Mouse (Mus musculus) neural tube, embryonic 11.5 days (tissue): ENCODE data around the gene Ccdc175. TPM values are rescaled to one million over a fixed set of nuclear protein-coding genes. Genes with fewer than 3 reads are reported as not detected.
A peak's percentile ranks its signal among the peaks of the same experiment; 100 is the strongest.

Experiments
- ATAC-seq: fragments of 200-750 bp; cut with Nextera tagmentation; 2 replicates; pipeline ENCODE4 v1.8.0; 2017; ENCODE audit warnings: moderate number of reproducible peaks, mild to moderate bottlenecking, moderate TSS enrichment, moderate library complexity; ENCODE audit not compliant: insufficient read depth, low FRiP score, low TSS enrichment
- DNase-seq: peaks from one replicate; pipeline ENCODE4 v3.0.0-alpha.2; 2015; ENCODE audit warnings: low spot score
- H3K27ac ChIP-seq: fragments of 300-500 bp; sonication (generic); 2 replicates; pipeline ENCODE4 v1.5.1; 2014; ENCODE audit warnings: low read depth, mild to moderate bottlenecking, low read length
- H3K27me3 ChIP-seq: fragments of 300-500 bp; sonication (generic); 2 replicates; pipeline ENCODE4 v1.6.1; 2014; ENCODE audit warnings: mild to moderate bottlenecking, low read length, mixed read lengths; ENCODE audit not compliant: control insufficient read depth, insufficient read depth
- H3K36me3 ChIP-seq: fragments of 300-500 bp; sonication (generic); 2 replicates; pipeline ENCODE4 v1.6.1; 2014; ENCODE audit warnings: mild to moderate bottlenecking, low read length, moderate library complexity, mixed read lengths; ENCODE audit not compliant: control insufficient read depth, insufficient read depth
- H3K4me1 ChIP-seq: fragments of 300-500 bp; sonication (generic); 2 replicates; pipeline ENCODE4 v1.6.1; 2014; ENCODE audit warnings: low read length, mixed read lengths; ENCODE audit not compliant: control insufficient read depth, insufficient read depth
- H3K4me2 ChIP-seq: fragments of 300-500 bp; sonication (generic); 2 replicates; pipeline ENCODE4 v1.6.1; 2014; ENCODE audit warnings: low read depth, mild to moderate bottlenecking, moderate library complexity
- H3K4me3 ChIP-seq: fragments of 300-500 bp; sonication (generic); 2 replicates; pipeline ENCODE4 v1.5.1; 2014; ENCODE audit warnings: low read depth, low read length
- H3K9ac ChIP-seq: fragments of 300-500 bp; sonication (generic); 2 replicates; pipeline ENCODE4 v1.6.1; 2014; ENCODE audit warnings: mild to moderate bottlenecking, low read length
- H3K9me3 ChIP-seq: fragments of 300-500 bp; sonication (generic); 2 replicates; pipeline ENCODE4 v1.6.1; 2016; ENCODE audit warnings: low read length; ENCODE audit not compliant: control insufficient read depth
- WGBS: fragments of 180-500 bp; shearing (Covaris S2); extraction: QIAGEN DNeasy Blood & Tissue Kit; methylation state at CpG from one replicate; pipeline ENCODE4 v1.1.7; 2014; 5-methylcytosine and 5-hydroxymethylcytosine counted together
- microRNA-seq: library from miRNA; unstranded; fragments of <30 nt; microRNA quantifications from one replicate; pipeline ENCODE4, GENCODE M21; 2016
- polyA plus RNA-seq: library from polyadenylated mRNA; unstranded; fragments of >200 nt; fragmentation: Nextera tagmentation; extraction: Ambion mirVana; gene quantifications from 2 replicates; pipeline ENCODE4 v1.2.1, GENCODE M21; 2014

The Ccdc175 gene
- polyA plus RNA-seq, 1 experiment from 2014 or later, result 0.08 TPM

GRCm38 (mm10) chr12:72069626-72070326, 115.1 kb downstream of the Ccdc175 start:
- Histone ChIP-seq H3K4me1 (no peaks in the 10 kb centered on the region), H3K36me3 (no peaks in the 10 kb centered on the region), H3K27me3 (peaks cover 10% of the 10 kb centered on the region), H3K9ac (peak overlapping the region; percentile 59), H3K9me3 (no peaks in the 10 kb centered on the region), H3K4me2 (peak overlapping the region; percentile 98), H3K4me3 (peak overlapping the region; percentile 69), H3K27ac (0 out of 2 replicates have a peak overlapping the region, but pooled peaks have one; percentile 60)
- DNase-seq (no peak), ATAC-seq (peak; percentile 3; the same call in 1 of the 2 replicates)
- WGBS, result 5% methylated on average over 40 of the region's 40 CpGs

DNA sequence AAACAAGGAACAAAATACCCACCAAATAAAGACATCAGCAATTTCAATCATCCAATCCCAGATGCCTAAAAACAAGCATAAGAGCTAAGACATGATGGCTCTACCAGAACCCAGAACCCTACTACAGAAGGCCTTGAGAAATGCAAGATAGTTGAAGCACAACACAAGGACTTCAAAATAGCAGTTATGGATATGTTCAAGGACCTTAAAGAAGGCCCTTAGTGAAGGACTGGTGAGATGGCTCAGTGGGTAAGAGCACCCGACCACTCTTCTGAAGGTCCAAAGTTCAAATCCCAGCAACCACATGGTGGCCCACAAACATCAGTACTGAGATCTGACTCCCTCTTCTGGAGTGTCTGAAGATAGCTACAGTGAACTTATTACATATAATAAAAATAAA, 127.0 kb downstream of the Ccdc175 start:
- DNase-seq (no peak), ATAC-seq (no peak)
- Histone ChIP-seq H3K9me3 (no peaks in the 10 kb centered on the region), H3K27ac (no peak overlapping the region), H3K36me3 (no peaks in the 10 kb centered on the region), H3K4me1 (no peaks in the 10 kb centered on the region), H3K9ac (no peak overlapping the region), H3K4me2 (no peak overlapping the region), H3K4me3 (no peak overlapping the region), H3K27me3 (no peaks in the 10 kb centered on the region)
- 95% methylated on average over 1 of the region's 1 CpGs for WGBS

- no peak overlapping the region for H3K9ac ChIP-seq
- H3K27me3 ChIP-seq, result no peaks in the 10 kb centered on the region
- H3K9me3 ChIP-seq, result no peaks in the 10 kb centered on the region
- no peak for DNase-seq
- H3K4me1 ChIP-seq, result no peaks in the 10 kb centered on the region
- no peaks in the 10 kb centered on the region for H3K36me3 ChIP-seq
- ATAC-seq, result no peak
- no peak overlapping the region for H3K4me3 ChIP-seq
- 43% methylated on average over 6 of the region's 6 CpGs for WGBS
- H3K27ac ChIP-seq, result no peak overlapping the region
- H3K4me2 ChIP-seq, result no peak overlapping the region
These were observed 131.0 kb downstream of the Ccdc175 start for GRCm38 (mm10) chr12:72053851-72054250.

- WGBS, result 47% methylated on average over 6 of the region's 6 CpGs
- Histone ChIP-seq H3K36me3 (no peaks in the 10 kb centered on the region), H3K4me1 (no peaks in the 10 kb centered on the region), H3K27me3 (no peaks in the 10 kb centered on the region), H3K4me2 (no peak overlapping the region), H3K9ac (no peak overlapping the region), H3K27ac (no peak overlapping the region), H3K4me3 (no peak overlapping the region), H3K9me3 (no peaks in the 10 kb centered on the region)
- no peak for DNase-seq
- no peak for ATAC-seq
These were observed 131.5 kb downstream of the Ccdc175 start for GRCm38 (mm10) chr12:72053303-72053702.

- no peak overlapping the region for H3K27ac ChIP-seq
- no peaks in the 10 kb centered on the region for H3K9me3 ChIP-seq
- no peak overlapping the region for H3K4me2 ChIP-seq
- DNase-seq (no peak), ATAC-seq (no peak)
- H3K9ac ChIP-seq, result no peak overlapping the region
- no peaks in the 10 kb centered on the region for H3K36me3 ChIP-seq
- no peaks in the 10 kb centered on the region for H3K27me3 ChIP-seq
- H3K4me1 ChIP-seq, result no peaks in the 10 kb centered on the region
- H3K4me3 ChIP-seq, result no peak overlapping the region
- 83% methylated on average over 6 of the region's 6 CpGs for WGBS
These were observed 132.3 kb downstream of the Ccdc175 start for GRCm38 (mm10) chr12:72052571-72052970.

Small RNAs within 50 kb of the gene (microRNA-seq; reads per million reads assigned to microRNA genes)
- gene Gm24466, result not detected

Other genes with a start within 250 kb of the Ccdc175 start
- 0.92 and 0.99 TPM in 2 replicates for gene Gpr135, start 113.9 kb downstream of the Ccdc175 start, polyA plus RNA-seq
- gene L3hypdh, start 99.6 kb downstream of the Ccdc175 start, polyA plus RNA-seq, result 8.2 and 9.9 TPM in 2 replicates
- 68.5 and 71.4 TPM in 2 replicates for gene Jkamp, start 99.4 kb downstream of the Ccdc175 start, polyA plus RNA-seq
- gene Rtn1, start 224.0 kb upstream of the Ccdc175 start, polyA plus RNA-seq, result 446 and 504 TPM in 2 replicates